Mouse (Mus musculus) lung, embryonic 14.5 days (tissue): ENCODE measurements around the gene Clcnkb. TPM values are rescaled to one million over a fixed set of nuclear protein-coding genes. Genes with fewer than 3 reads are reported as not detected.

Experiments used
- ATAC-seq: fragments of 200-750 bp; cut with Nextera tagmentation; 2 replicates; pipeline ENCODE4 v1.8.0; 2017; ENCODE audit warnings: mild to moderate bottlenecking, moderate TSS enrichment, moderate library complexity; ENCODE audit not compliant: insufficient read depth
- DNase-seq: peaks from one replicate; pipeline ENCODE4 v3.0.0-alpha.2; 2015
- H3K27ac ChIP-seq: fragments of 300-500 bp; sonication (generic); 2 replicates; pipeline ENCODE4 v1.5.1; 2014; ENCODE audit warnings: low read depth, mild to moderate bottlenecking, moderate library complexity
- H3K27me3 ChIP-seq: fragments of 300-500 bp; sonication (generic); 2 replicates; pipeline ENCODE4 v1.6.1; 2014; ENCODE audit warnings: low read length, control low read depth; ENCODE audit not compliant: insufficient read depth
- H3K36me3 ChIP-seq: fragments of 300-500 bp; sonication (generic); 2 replicates; pipeline ENCODE4 v1.6.1; 2014; ENCODE audit warnings: control low read depth; ENCODE audit not compliant: insufficient read depth
- H3K4me1 ChIP-seq: fragments of 300-500 bp; sonication (generic); 2 replicates; pipeline ENCODE4 v1.6.1; 2014; ENCODE audit warnings: antibody characterized with exemption, control low read depth; ENCODE audit not compliant: insufficient read depth
- H3K4me2 ChIP-seq: fragments of 300-500 bp; sonication (generic); 2 replicates; pipeline ENCODE4 v1.6.1; 2014; ENCODE audit warnings: mild to moderate bottlenecking
- H3K4me3 ChIP-seq: fragments of 300-500 bp; sonication (generic); 2 replicates; pipeline ENCODE4 v1.5.1; 2014; ENCODE audit warnings: low read depth, low read length
- H3K9ac ChIP-seq: fragments of 300-500 bp; sonication (generic); 2 replicates; pipeline ENCODE4 v1.6.1; 2014
- H3K9me3 ChIP-seq: fragments of 300-500 bp; sonication (generic); 2 replicates; pipeline ENCODE4 v1.6.1; 2016; ENCODE audit warnings: low read depth, low read length, control low read depth
- CTCF ChIP-seq: IDR thresholded peaks from 2 replicates; pipeline ENCODE4 v1.5.1; 2016; ENCODE audit warnings: antibody characterized with exemption, low read depth
- WGBS: fragments of 180-500 bp; shearing (Covaris S2); extraction: QIAGEN DNeasy Blood & Tissue Kit; methylation state at CpG from one replicate; pipeline ENCODE4 v1.1.7; 2014; 5-methylcytosine and 5-hydroxymethylcytosine counted together
- polyA plus RNA-seq: library from polyadenylated mRNA; unstranded; fragments of >200 nt; fragmentation: Nextera tagmentation; extraction: Ambion mirVana; gene quantifications from 2 replicates; pipeline ENCODE4 v1.2.1, GENCODE M21; 2014

The Clcnkb gene
- polyA plus RNA-seq, 1 experiment from 2014 or later: not detected

- 60% methylated on average over 3 of the region's 3 CpGs for WGBS
- peaks cover 32% of the 10 kb centered on the region for H3K36me3 ChIP-seq
- H3K4me3 ChIP-seq: no peak overlapping the region
- H3K9me3 ChIP-seq: no peaks in the 10 kb centered on the region
- 0 out of 2 replicates have a peak, but pooled peaks cover 5% of the 10 kb centered on the region for H3K4me1 ChIP-seq
- ATAC-seq (no peak), DNase-seq (no peak)
- H3K27ac ChIP-seq: peak overlapping the region; percentile 10; the same call in 1 of the 2 replicates
- no peak for TF ChIP-seq CTCF
- no peaks in the 10 kb centered on the region for H3K27me3 ChIP-seq
- no peak overlapping the region for H3K4me2 ChIP-seq
- H3K9ac ChIP-seq: no peak overlapping the region
These were observed 43.1 kb upstream of the Clcnkb start for GRCm38 (mm10) chr4:141458888-141459287.

GRCm38 (mm10) chr4:141458236-141458635, 42.4 kb upstream of the Clcnkb start:
- Histone ChIP-seq H3K27me3 (no peaks in the 10 kb centered on the region), H3K4me1 (0 out of 2 replicates have a peak, but pooled peaks cover 5% of the 10 kb centered on the region), H3K27ac (peak overlapping the region; percentile 10; the same call in 1 of the 2 replicates), H3K4me3 (no peak overlapping the region), H3K9ac (0 out of 2 replicates have a peak overlapping the region, but pooled peaks have one; percentile 4), H3K36me3 (peaks cover 28% of the 10 kb centered on the region; the same call in 1 of the 2 replicates), H3K4me2 (no peak overlapping the region), H3K9me3 (no peaks in the 10 kb centered on the region)
- ATAC-seq (peak; percentile 48; the same call in 1 of the 2 replicates), DNase-seq (no peak)
- TF ChIP-seq CTCF: no peak
- 6% methylated on average over 7 of the region's 7 CpGs for WGBS

- H3K4me2 ChIP-seq: no peak overlapping the region
- WGBS: 87% methylated on average over 14 of the region's 14 CpGs
- no peak for ATAC-seq
These were observed 40.6 kb upstream of the Clcnkb start for GRCm38 (mm10) chr4:141456193-141456938.

GRCm38 (mm10) chr4:141455526-141455925, 39.7 kb upstream of the Clcnkb start:
- Histone ChIP-seq H3K9me3 (no peaks in the 10 kb centered on the region), H3K27ac (no peak overlapping the region), H3K4me3 (no peak overlapping the region), H3K36me3 (peaks cover 34% of the 10 kb centered on the region), H3K9ac (no peak overlapping the region), H3K4me1 (0 out of 2 replicates have a peak, but pooled peaks cover 5% of the 10 kb centered on the region), H3K27me3 (no peaks in the 10 kb centered on the region), H3K4me2 (no peak overlapping the region)
- WGBS: 50% methylated on average over 4 of the region's 4 CpGs
- no peak for ATAC-seq
- no peak for DNase-seq
- no peak for TF ChIP-seq CTCF

More at GRCm38 (mm10) chr4:141456193-141456938, 40.6 kb upstream of the Clcnkb start:
- no peak for DNase-seq
- Histone ChIP-seq H3K4me1 (0 out of 2 replicates have a peak, but pooled peaks cover 5% of the 10 kb centered on the region), H3K9ac (no peak overlapping the region), H3K4me3 (no peak overlapping the region), H3K9me3 (no peaks in the 10 kb centered on the region), H3K27me3 (no peaks in the 10 kb centered on the region), H3K27ac (no peak overlapping the region), H3K36me3 (peaks cover 31% of the 10 kb centered on the region)
- no peak for TF ChIP-seq CTCF

- Histone ChIP-seq H3K9ac (no peak overlapping the region), H3K4me3 (no peak overlapping the region), H3K27ac (no peak overlapping the region), H3K27me3 (no peaks in the 10 kb centered on the region), H3K4me1 (0 out of 2 replicates have a peak, but pooled peaks cover 5% of the 10 kb centered on the region), H3K4me2 (no peak overlapping the region), H3K36me3 (peaks cover 31% of the 10 kb centered on the region), H3K9me3 (no peaks in the 10 kb centered on the region)
- WGBS: 54% methylated on average over 14 of the region's 14 CpGs
- no peak for TF ChIP-seq CTCF
- no peak for DNase-seq
- no peak for ATAC-seq
These were observed 39.0 kb upstream of the Clcnkb start for GRCm38 (mm10) chr4:141454581-141455350.

- no peaks in the 10 kb centered on the region for H3K9me3 ChIP-seq
- ATAC-seq: no peak
- no peak for TF ChIP-seq CTCF
- no peaks in the 10 kb centered on the region for H3K27me3 ChIP-seq
- DNase-seq: no peak
- no peak overlapping the region for H3K27ac ChIP-seq
- H3K4me1 ChIP-seq: no peaks in the 10 kb centered on the region
- H3K4me2 ChIP-seq: no peak overlapping the region
- 89% methylated on average over 9 of the region's 9 CpGs for WGBS
- H3K4me3 ChIP-seq: no peak overlapping the region
- peaks cover 49% of the 10 kb centered on the region for H3K36me3 ChIP-seq
- no peak overlapping the region for H3K9ac ChIP-seq
These were observed 36.2 kb upstream of the Clcnkb start for GRCm38 (mm10) chr4:141451916-141452450.
